Mouse (Mus musculus): ENCODE measurements around the gene Ankrd45.
"Not testable (repeated sequence)": the region's sequence is repeated elsewhere in the genome, so short reads cannot be mapped to it uniquely, and the experiment has no call there.

The Ankrd45 gene

GRCm38 (mm10) chr1:161185431-161185830 is 42.9 kb downstream of the Ankrd45 start:
- DNase-seq (ENCODE audit: low read depth, low spot score), result no peak

GRCm38 (mm10) chr1:161190253-161190910 is 47.9 kb downstream of the Ankrd45 start:
- no peak for DNase-seq (ENCODE audit: low read depth, low spot score)

DNA sequence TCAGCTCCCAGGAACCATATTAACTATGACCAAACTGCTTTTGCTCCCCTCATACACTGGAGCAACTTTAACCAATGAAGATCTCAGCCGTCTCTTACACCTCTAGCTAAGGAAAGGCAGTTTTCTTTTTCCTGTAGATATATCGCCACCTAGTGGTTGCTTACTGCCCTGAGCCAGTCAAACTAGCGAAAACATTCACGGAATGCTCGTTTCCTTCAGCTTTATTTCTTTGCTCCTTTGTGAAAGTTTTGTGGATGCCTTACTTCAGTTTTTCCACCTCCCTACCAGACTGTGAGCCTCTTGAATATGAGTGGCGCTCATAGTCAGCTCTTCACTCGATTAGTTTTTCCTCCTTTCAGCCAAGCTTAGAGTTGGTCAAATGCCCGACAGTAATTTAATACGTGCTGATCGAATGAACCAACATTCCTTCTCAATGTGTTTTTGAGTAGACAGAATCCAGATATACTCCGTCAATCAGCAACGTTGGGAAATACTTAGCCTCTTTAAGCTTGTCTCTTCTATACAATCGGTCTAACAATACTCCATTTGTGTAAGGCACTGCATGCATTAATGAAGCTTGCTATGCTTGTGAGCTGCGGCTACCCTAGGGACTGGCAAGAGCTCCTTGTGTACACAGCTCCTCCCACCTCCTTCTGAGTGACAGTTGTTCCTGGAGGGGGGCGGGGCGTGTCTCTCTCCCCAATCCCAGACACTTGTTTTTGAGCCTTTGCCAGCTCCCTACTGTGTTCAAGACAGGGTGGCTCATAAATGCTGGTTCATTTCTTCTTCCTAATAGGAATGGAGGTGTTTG is 53.3 kb downstream of the Ankrd45 start:
- DNase-seq (ENCODE audit: low read depth, low spot score), result peak; percentile 92

DNA sequence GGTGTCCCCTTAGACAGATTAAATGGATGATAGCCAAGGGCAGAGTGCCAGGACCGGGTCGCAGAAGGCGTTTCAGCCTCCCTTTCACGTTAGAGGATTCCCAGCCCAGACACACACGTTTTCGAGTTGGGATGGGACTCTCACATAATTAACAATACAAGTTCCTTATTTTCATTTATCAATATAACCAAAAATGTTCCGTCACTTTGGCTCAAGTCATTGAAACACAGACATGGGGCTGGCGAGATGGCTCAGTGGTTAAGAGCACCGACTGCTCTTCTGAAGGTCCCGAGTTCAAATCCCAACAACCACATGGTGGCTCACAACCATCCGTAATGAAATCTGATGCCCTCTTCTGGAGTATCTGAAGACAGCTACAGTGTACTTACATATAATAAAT is 53.9 kb downstream of the Ankrd45 start:
- not testable (repeated sequence) for DNase-seq (ENCODE audit: low read depth, low spot score)

GRCm38 (mm10) chr1:161199856-161200255 is 57.4 kb downstream of the Ankrd45 start:
- DNase-seq (ENCODE audit: low read depth, low spot score), result no peak

DNA sequence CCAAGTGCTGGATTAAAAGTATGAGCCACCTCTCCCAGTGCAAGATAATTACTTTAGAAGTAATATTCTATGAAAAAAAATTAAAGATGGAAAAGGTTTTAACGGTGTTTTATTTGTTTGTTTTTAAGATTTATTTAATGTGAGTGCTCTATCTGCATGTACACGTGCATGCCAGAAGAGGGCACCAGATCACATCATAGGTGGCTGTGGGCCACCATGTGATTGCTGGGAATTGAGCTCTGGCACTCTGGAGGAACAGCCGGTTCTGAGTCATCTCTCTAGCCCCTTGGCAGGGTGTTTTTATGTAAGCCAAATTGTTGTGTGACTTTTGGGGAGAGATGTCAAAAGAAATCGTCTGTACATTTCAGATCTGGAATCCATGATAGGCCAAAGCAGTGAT is 72.0 kb downstream of the Ankrd45 start:
- DNase-seq (ENCODE audit: low read depth, low spot score), result peak; percentile 86

DNA sequence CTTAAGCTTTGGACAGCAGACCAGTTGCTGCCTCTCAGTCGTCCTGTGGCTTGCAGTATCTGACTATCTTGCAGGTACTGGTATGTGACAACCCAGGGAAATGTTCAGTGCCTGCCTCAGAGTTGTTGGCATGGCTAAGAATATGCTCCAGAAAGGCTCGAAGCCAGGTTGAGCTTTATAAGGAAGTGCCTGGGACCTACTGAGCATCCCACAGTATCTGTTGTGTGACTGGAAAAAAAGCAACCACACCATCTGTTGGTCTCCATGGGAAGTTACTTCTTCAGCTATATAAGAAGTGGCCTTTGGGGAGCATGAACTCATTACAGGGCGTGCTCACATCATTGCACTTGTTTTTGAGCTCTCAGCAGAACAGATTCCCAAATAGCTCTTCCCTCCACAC is 77.3 kb downstream of the Ankrd45 start:
- DNase-seq (ENCODE audit: low read depth, low spot score), result no peak
